Mouse (Mus musculus) testis, adult 2 months (tissue): ENCODE measurements at regions not wholly inside any gene's neighbourhood (a gene's known extent, or its start where the extent isn't known, plus 50 kb on each side); places are given as distances from the start of the nearest gene placed in this dataset.

ENCODE experiments used
- H3K27ac ChIP-seq: fragments of 200-500 bp; 2 replicates; pipeline ENCODE4 v1.5.1; 2012; ENCODE audit warnings: low read depth, low read length; ENCODE audit not compliant: control insufficient read depth, insufficient read depth
- H3K27me3 ChIP-seq: fragments of 200-500 bp; 2 replicates; pipeline ENCODE4 v1.6.1; 2012; ENCODE audit warnings: mild to moderate bottlenecking, low read length, moderate library complexity; ENCODE audit not compliant: control insufficient read depth, insufficient read depth
- H3K36me3 ChIP-seq: fragments of 200-500 bp; 2 replicates; pipeline ENCODE4 v1.6.1; 2012; ENCODE audit warnings: mild to moderate bottlenecking, low read length; ENCODE audit not compliant: control insufficient read depth, insufficient read depth
- H3K4me1 ChIP-seq: fragments of 200-500 bp; 2 replicates; pipeline ENCODE4 v1.6.1; 2012; ENCODE audit warnings: low read length; ENCODE audit not compliant: control insufficient read depth, insufficient read depth
- H3K4me3 ChIP-seq: fragments of 200-500 bp; 2 replicates; pipeline ENCODE4 v1.5.1; 2012; ENCODE audit warnings: low read depth, mild to moderate bottlenecking, low read length, moderate library complexity, mixed read lengths; ENCODE audit not compliant: control insufficient read depth
- CTCF ChIP-seq: fragments of 200-500 bp; IDR thresholded peaks from 2 replicates; pipeline ENCODE4 v1.5.1; 2012; ENCODE audit warnings: low read depth, mild to moderate bottlenecking, inconsistent platforms, low read length, moderate library complexity; ENCODE audit not compliant: control insufficient read depth, insufficient read depth, insufficient replicate concordance
- POLR2A ChIP-seq: fragments of 200-500 bp; IDR thresholded peaks from 2 replicates; pipeline ENCODE4 v1.6.1; 2012; ENCODE audit warnings: low read depth, mild to moderate bottlenecking, inconsistent platforms, low read length, moderate library complexity; ENCODE audit not compliant: control insufficient read depth

GRCm38 (mm10) chr5:132892591-132892990, 349.4 kb upstream of the Auts2 start:
- TF ChIP-seq CTCF: no peak
- no peak for TF ChIP-seq POLR2A
- H3K4me3 ChIP-seq: no peak overlapping the region
- H3K27ac ChIP-seq: no peak overlapping the region
- H3K27me3 ChIP-seq: no peaks in the 10 kb centered on the region
- no peaks in the 10 kb centered on the region for H3K36me3 ChIP-seq
- H3K4me1 ChIP-seq: no peaks in the 10 kb centered on the region

GRCm38 (mm10) chr5:132884130-132884529, 341.0 kb upstream of the Auts2 start:
- Histone ChIP-seq H3K36me3 (no peaks in the 10 kb centered on the region), H3K27me3 (no peaks in the 10 kb centered on the region), H3K4me3 (no peak overlapping the region), H3K27ac (no peak overlapping the region), H3K4me1 (no peaks in the 10 kb centered on the region)
- TF ChIP-seq CTCF: no peak
- no peak for TF ChIP-seq POLR2A

- no peak for TF ChIP-seq CTCF
Observed at GRCm38 (mm10) chr5:132882291-132882690, 339.1 kb upstream of the Auts2 start.

GRCm38 (mm10) chr5:132881170-132881569, 338.0 kb upstream of the Auts2 start:
- TF ChIP-seq POLR2A (no peak), CTCF (no peak)
- no peak overlapping the region for H3K27ac ChIP-seq
- peaks cover 6% of the 10 kb centered on the region for H3K4me1 ChIP-seq
- H3K36me3 ChIP-seq: no peaks in the 10 kb centered on the region
- H3K4me3 ChIP-seq: no peak overlapping the region
- H3K27me3 ChIP-seq: no peaks in the 10 kb centered on the region

More at GRCm38 (mm10) chr5:132882291-132882690, 339.1 kb upstream of the Auts2 start:
- Histone ChIP-seq H3K4me1 (peaks cover 6% of the 10 kb centered on the region), H3K36me3 (no peaks in the 10 kb centered on the region), H3K27me3 (no peaks in the 10 kb centered on the region), H3K27ac (no peak overlapping the region), H3K4me3 (no peak overlapping the region)

GRCm38 (mm10) chr5:132876336-132876840, 333.2 kb upstream of the Auts2 start:
- TF ChIP-seq CTCF (no peak), POLR2A (no peak)
- no peaks in the 10 kb centered on the region for H3K27me3 ChIP-seq
- no peaks in the 10 kb centered on the region for H3K36me3 ChIP-seq
- H3K4me1 ChIP-seq: peaks cover 6% of the 10 kb centered on the region
- H3K4me3 ChIP-seq: no peak overlapping the region
- no peak overlapping the region for H3K27ac ChIP-seq

GRCm38 (mm10) chr5:132858846-132859510, 315.8 kb upstream of the Auts2 start:
- no peak for TF ChIP-seq POLR2A
- TF ChIP-seq CTCF: no peak
- no peaks in the 10 kb centered on the region for H3K36me3 ChIP-seq
- no peak overlapping the region for H3K27ac ChIP-seq
- no peaks in the 10 kb centered on the region for H3K4me1 ChIP-seq
- H3K27me3 ChIP-seq: no peaks in the 10 kb centered on the region
- no peak overlapping the region for H3K4me3 ChIP-seq

GRCm38 (mm10) chr5:132855619-132856510, 312.7 kb upstream of the Auts2 start:
- no peaks in the 10 kb centered on the region for H3K4me1 ChIP-seq
- TF ChIP-seq POLR2A (no peak), CTCF (no peak)
- H3K27ac ChIP-seq: no peak overlapping the region
- H3K36me3 ChIP-seq: no peaks in the 10 kb centered on the region
- H3K27me3 ChIP-seq: no peaks in the 10 kb centered on the region
- no peak overlapping the region for H3K4me3 ChIP-seq
